Mouse (Mus musculus) left cerebral cortex, adult 18-20 months (tissue): ENCODE data around the gene Efhd1. TPM values are rescaled to one million over a fixed set of nuclear protein-coding genes. Genes with fewer than 3 reads are reported as not detected.

Experiments used
- total RNA-seq, 2 experiments: library from RNA; stranded (reverse); gene quantifications; 2 replicates each; pipeline ENCODE4 v1.2.3; 2021

The Efhd1 gene
- total RNA-seq, 2 experiments from 2014 or later: 12.6 to 14.7 TPM

Other genes with a start within 250 kb of the Efhd1 start
- not detected for gene Alppl2, start 174.4 kb upstream of the Efhd1 start, total RNA-seq
- gene Alpi, start 162.8 kb upstream of the Efhd1 start, total RNA-seq: under 1 TPM in 1 of 2 experiments, not detected in 1; 0.14 TPM
- not detected for gene Akp3, start 139.4 kb upstream of the Efhd1 start, total RNA-seq
- gene Ecel1, start 107.8 kb upstream of the Efhd1 start, total RNA-seq: 10 to 100 TPM; 11.1 to 13.4 TPM
- gene Prss56, start 81.0 kb upstream of the Efhd1 start, total RNA-seq: 1 to 10 TPM in 1 of 2 experiments, under 1 TPM in 1; 0.61 to 2.1 TPM
- not detected for gene Chrnd, start 73.8 kb upstream of the Efhd1 start, total RNA-seq
- gene Chrng, start 59.7 kb upstream of the Efhd1 start, total RNA-seq: not detected
- 10 to 100 TPM; 57.5 to 58.6 TPM for gene Eif4e2, start 50.4 kb upstream of the Efhd1 start, total RNA-seq
- gene Gigyf2, start 62.6 kb downstream of the Efhd1 start, total RNA-seq: 100 to 1,000 TPM; 133 to 144 TPM
- 1 to 10 TPM; 3.1 to 4.5 TPM for gene Kcnj13, start 130.4 kb downstream of the Efhd1 start, total RNA-seq
- under 1 TPM in 1 of 2 experiments, not detected in 1; 0.82 TPM for gene Snorc, start 205.9 kb downstream of the Efhd1 start, total RNA-seq
- 1 to 10 TPM; 6.3 to 7.1 TPM for gene Neu2, start 245.5 kb downstream of the Efhd1 start, total RNA-seq